In the genomic region with DNA sequence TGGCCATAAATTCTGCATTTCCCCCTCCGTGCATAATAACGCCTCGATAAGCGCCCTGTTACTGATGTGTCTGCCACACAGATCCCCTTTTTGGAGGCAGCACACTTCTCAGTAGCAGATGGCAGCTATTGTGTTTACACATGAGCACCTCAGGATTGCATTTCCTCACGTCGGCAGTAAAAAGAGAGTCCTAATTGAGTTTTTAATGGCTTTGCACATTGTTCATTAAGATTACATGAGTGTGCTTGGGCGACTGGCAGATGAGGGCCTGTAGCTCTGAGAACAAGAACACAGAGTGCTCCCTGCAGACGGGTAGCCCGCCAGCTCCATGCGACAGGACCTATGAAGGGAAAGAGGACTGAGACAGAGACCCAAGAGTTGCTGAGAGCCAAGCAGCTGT, we compare ENCODE assay signal across 13 mouse cellular contexts.
DNase-seq lines count a peak whose midpoint lies in the region; ATAC-seq and TF ChIP-seq lines count a peak whose summit lies in the region.
"Had no signal": no experiment of that assay in that cellular context is flagged by ENCODE, and none has a peak within 500 bp of the region (broad histone marks: within the 10 kb centered on the region; RNA-seq: fewer than 3 reads in every experiment).

No protein-coding gene starts in this region.

- H3K9me3 ChIP-seq in kidney, postnatal 0 days (replicated peaks; ENCODE audit: low read length): no peaks in the 10 kb centered on the region
- no peaks in the 10 kb centered on the region; the same call in 1 of the 2 replicates for H3K9me3 ChIP-seq in forebrain, embryonic 10.5 days
- H3K9me3 ChIP-seq in hindbrain, embryonic 16.5 days (ENCODE audit: control insufficient read depth, low read length): no peaks in the 10 kb centered on the region
- H3K9me3 ChIP-seq in neural tube, embryonic 15.5 days (replicated peaks): no peaks in the 10 kb centered on the region
- peaks cover 8% of the 10 kb centered on the region; the same call in 1 of the 2 replicates for H3K9me3 ChIP-seq in liver, embryonic 12.5 days (replicated peaks)

- no peak for ATAC-seq in kidney, postnatal 0 days (replicated peaks; ENCODE audit: low FRiP score, low read depth)
- ATAC-seq in hindbrain, embryonic 16.5 days: peak; percentile 81
- ATAC-seq in neural tube, embryonic 15.5 days (ENCODE audit: low FRiP score): peak; percentile 90
- no peak for ATAC-seq in megakaryocyte, adult 5-6 weeks (ENCODE audit: poor library complexity, severe bottlenecking)
- ATAC-seq in liver, embryonic 12.5 days: no peak
- ATAC-seq: liver, postnatal 0 days had no signal

- H3K36me3 ChIP-seq in kidney, postnatal 0 days (ENCODE audit: insufficient read depth, low read length): no peaks in the 10 kb centered on the region
- H3K36me3 ChIP-seq in forebrain, embryonic 10.5 days (replicated peaks): no peaks in the 10 kb centered on the region
- H3K36me3 ChIP-seq in hindbrain, embryonic 16.5 days (ENCODE audit: control insufficient read depth, insufficient read depth, low read length): no peaks in the 10 kb centered on the region
- H3K36me3 ChIP-seq in neural tube, embryonic 15.5 days: no peaks in the 10 kb centered on the region
- H3K36me3 ChIP-seq in liver, embryonic 12.5 days: no peaks in the 10 kb centered on the region
- H3K36me3 ChIP-seq: embryonic facial prominence, embryonic 12.5 days had no signal

- DNase-seq in kidney, postnatal 0 days (ENCODE audit: low spot score): peak; percentile 33
- DNase-seq in kidney, postnatal 10 days: no peak
- peak; percentile 29 for DNase-seq in forebrain, embryonic 10.5 days (ENCODE audit: extremely low spot score, low spot score)
- DNase-seq in adrenal gland, adult 18-20 months (ENCODE audit: low spot score in 2 of 2): no peak
- DNase-seq: gastrocnemius, postnatal 14 days; liver, postnatal 0 days; right cerebral cortex, postnatal 14 days had no signal

- no peaks in the 10 kb centered on the region for H3K27me3 ChIP-seq in kidney, postnatal 0 days (ENCODE audit: insufficient read depth, low read length)
- no peaks in the 10 kb centered on the region for H3K27me3 ChIP-seq in forebrain, embryonic 10.5 days (ENCODE audit: poor library complexity, severe bottlenecking)
- H3K27me3 ChIP-seq in hindbrain, embryonic 16.5 days (replicated peaks; ENCODE audit: control insufficient read depth, insufficient read depth, low read length): no peaks in the 10 kb centered on the region
- H3K27me3 ChIP-seq in neural tube, embryonic 15.5 days (replicated peaks): no peaks in the 10 kb centered on the region
- H3K27me3 ChIP-seq in liver, embryonic 12.5 days (replicated peaks): no peaks in the 10 kb centered on the region
- H3K27me3 ChIP-seq: CH12.LX; embryonic facial prominence, embryonic 12.5 days had no signal

- TF ChIP-seq CTCF in kidney, postnatal 0 days (IDR thresholded peaks at IDR 0.05; ENCODE audit: low read depth): no peak

- H3K4me3 ChIP-seq in kidney, postnatal 0 days (replicated peaks; ENCODE audit: low read depth, low read length): no peak overlapping the region
- no peak overlapping the region for H3K4me3 ChIP-seq in forebrain, embryonic 10.5 days
- no peak overlapping the region for H3K4me3 ChIP-seq in hindbrain, embryonic 16.5 days (ENCODE audit: low read length)
- H3K4me3 ChIP-seq in neural tube, embryonic 15.5 days (replicated peaks): no peak overlapping the region
- H3K4me3 ChIP-seq in liver, embryonic 12.5 days: no peak overlapping the region
- H3K4me3 ChIP-seq: embryonic facial prominence, embryonic 12.5 days had no signal

- no peak overlapping the region for H3K27ac ChIP-seq in kidney, postnatal 0 days
- peak overlapping the region; percentile 44; the same call in 1 of the 2 replicates for H3K27ac ChIP-seq in forebrain, embryonic 10.5 days
- peak overlapping the region; percentile 42; the same call in 1 of the 2 replicates for H3K27ac ChIP-seq in hindbrain, embryonic 16.5 days (ENCODE audit: low read depth, low read length)
- H3K27ac ChIP-seq in neural tube, embryonic 15.5 days (replicated peaks): peak overlapping the region; percentile 72
- H3K27ac ChIP-seq in liver, embryonic 12.5 days: no peak overlapping the region
- H3K27ac ChIP-seq: embryonic facial prominence, embryonic 12.5 days had no signal

- no peaks in the 10 kb centered on the region for H3K4me1 ChIP-seq in kidney, postnatal 0 days (replicated peaks; ENCODE audit: insufficient read depth, low read length)
- H3K4me1 ChIP-seq in forebrain, embryonic 10.5 days: peaks cover 21% of the 10 kb centered on the region
- H3K4me1 ChIP-seq in hindbrain, embryonic 16.5 days (ENCODE audit: control insufficient read depth, insufficient read depth, low read depth, low read length): peaks cover 7% of the 10 kb centered on the region; the same call in 1 of the 2 replicates
- peaks cover 24% of the 10 kb centered on the region for H3K4me1 ChIP-seq in neural tube, embryonic 15.5 days
- no peaks in the 10 kb centered on the region for H3K4me1 ChIP-seq in liver, embryonic 12.5 days
- H3K4me1 ChIP-seq: embryonic facial prominence, embryonic 12.5 days had no signal

- no peak overlapping the region for H3K9ac ChIP-seq in kidney, postnatal 0 days (ENCODE audit: low read depth, low read length)
- no peak overlapping the region for H3K9ac ChIP-seq in hindbrain, embryonic 16.5 days (ENCODE audit: low read depth, low read length)
- no peak overlapping the region for H3K9ac ChIP-seq in neural tube, embryonic 15.5 days (replicated peaks)
- no peak overlapping the region for H3K9ac ChIP-seq in liver, embryonic 12.5 days
- H3K9ac ChIP-seq: embryonic facial prominence, embryonic 12.5 days; liver, postnatal 0 days had no signal

- WGBS in kidney, postnatal 0 days: 30% methylated on average over 10 of the region's 10 CpGs
- 49% methylated on average over 10 of the region's 10 CpGs for WGBS in forebrain, embryonic 10.5 days
- WGBS in hindbrain, embryonic 16.5 days: 28% methylated on average over 10 of the region's 10 CpGs
- WGBS in neural tube, embryonic 15.5 days: 12% methylated on average over 10 of the region's 10 CpGs
- 71% methylated on average over 10 of the region's 10 CpGs for WGBS in liver, embryonic 12.5 days (ENCODE audit: insufficient replicate concordance)

- H3K4me2 ChIP-seq in kidney, postnatal 0 days (ENCODE audit: low read length): no peak overlapping the region
- H3K4me2 ChIP-seq in hindbrain, embryonic 16.5 days (ENCODE audit: low read length): 0 out of 2 replicates have a peak overlapping the region, but pooled peaks have one; percentile 16
- H3K4me2 ChIP-seq in neural tube, embryonic 15.5 days: peak overlapping the region; percentile 15
- H3K4me2 ChIP-seq in liver, embryonic 12.5 days: no peak overlapping the region
- H3K4me2 ChIP-seq: embryonic facial prominence, embryonic 12.5 days had no signal

Comparison
In these comparisons a context has a peak if more than half of its experiments do, and no peak if none do; other contexts are left out.
1. DNase-seq: peak in kidney, postnatal 0 days (single experiment) and forebrain, embryonic 10.5 days (single experiment); none in kidney, postnatal 10 days (single experiment) and adrenal gland, adult 18-20 months (0 of 2).
2. ATAC-seq: peak in hindbrain, embryonic 16.5 days (single experiment) and neural tube, embryonic 15.5 days (single experiment); none in kidney, postnatal 0 days (single experiment), megakaryocyte, adult 5-6 weeks (single experiment) and liver, embryonic 12.5 days (single experiment).
3. H3K27ac ChIP-seq: peak in forebrain, embryonic 10.5 days (single experiment), hindbrain, embryonic 16.5 days (single experiment) and neural tube, embryonic 15.5 days (single experiment); none in kidney, postnatal 0 days (single experiment) and liver, embryonic 12.5 days (single experiment).
4. H3K4me2 ChIP-seq: peak in hindbrain, embryonic 16.5 days (single experiment) and neural tube, embryonic 15.5 days (single experiment); none in kidney, postnatal 0 days (single experiment) and liver, embryonic 12.5 days (single experiment).